Mouse (Mus musculus) neural tube, embryonic 11.5 days (tissue): ENCODE results near the gene Kiss1. TPM values are rescaled to one million over a fixed set of nuclear protein-coding genes. Genes with fewer than 3 reads are reported as not detected.

Source experiments
- ATAC-seq: fragments of 200-750 bp; cut with Nextera tagmentation; 2 replicates; pipeline ENCODE4 v1.8.0; 2017; ENCODE audit warnings: moderate number of reproducible peaks, mild to moderate bottlenecking, moderate TSS enrichment, moderate library complexity; ENCODE audit not compliant: insufficient read depth, low FRiP score, low TSS enrichment
- DNase-seq: peaks from one replicate; pipeline ENCODE4 v3.0.0-alpha.2; 2015; ENCODE audit warnings: low spot score
- H3K27ac ChIP-seq: fragments of 300-500 bp; sonication (generic); 2 replicates; pipeline ENCODE4 v1.5.1; 2014; ENCODE audit warnings: low read depth, mild to moderate bottlenecking, low read length
- H3K27me3 ChIP-seq: fragments of 300-500 bp; sonication (generic); 2 replicates; pipeline ENCODE4 v1.6.1; 2014; ENCODE audit warnings: mild to moderate bottlenecking, low read length, mixed read lengths; ENCODE audit not compliant: control insufficient read depth, insufficient read depth
- H3K36me3 ChIP-seq: fragments of 300-500 bp; sonication (generic); 2 replicates; pipeline ENCODE4 v1.6.1; 2014; ENCODE audit warnings: mild to moderate bottlenecking, low read length, moderate library complexity, mixed read lengths; ENCODE audit not compliant: control insufficient read depth, insufficient read depth
- H3K4me1 ChIP-seq: fragments of 300-500 bp; sonication (generic); 2 replicates; pipeline ENCODE4 v1.6.1; 2014; ENCODE audit warnings: low read length, mixed read lengths; ENCODE audit not compliant: control insufficient read depth, insufficient read depth
- H3K4me2 ChIP-seq: fragments of 300-500 bp; sonication (generic); 2 replicates; pipeline ENCODE4 v1.6.1; 2014; ENCODE audit warnings: low read depth, mild to moderate bottlenecking, moderate library complexity
- H3K4me3 ChIP-seq: fragments of 300-500 bp; sonication (generic); 2 replicates; pipeline ENCODE4 v1.5.1; 2014; ENCODE audit warnings: low read depth, low read length
- H3K9ac ChIP-seq: fragments of 300-500 bp; sonication (generic); 2 replicates; pipeline ENCODE4 v1.6.1; 2014; ENCODE audit warnings: mild to moderate bottlenecking, low read length
- H3K9me3 ChIP-seq: fragments of 300-500 bp; sonication (generic); 2 replicates; pipeline ENCODE4 v1.6.1; 2016; ENCODE audit warnings: low read length; ENCODE audit not compliant: control insufficient read depth
- WGBS: fragments of 180-500 bp; shearing (Covaris S2); extraction: QIAGEN DNeasy Blood & Tissue Kit; methylation state at CpG from one replicate; pipeline ENCODE4 v1.1.7; 2014; 5-methylcytosine and 5-hydroxymethylcytosine counted together
- polyA plus RNA-seq: library from polyadenylated mRNA; unstranded; fragments of >200 nt; fragmentation: Nextera tagmentation; extraction: Ambion mirVana; gene quantifications from 2 replicates; pipeline ENCODE4 v1.2.1, GENCODE M21; 2014

The Kiss1 gene
- polyA plus RNA-seq, 1 experiment from 2014 or later: not detected

DNA sequence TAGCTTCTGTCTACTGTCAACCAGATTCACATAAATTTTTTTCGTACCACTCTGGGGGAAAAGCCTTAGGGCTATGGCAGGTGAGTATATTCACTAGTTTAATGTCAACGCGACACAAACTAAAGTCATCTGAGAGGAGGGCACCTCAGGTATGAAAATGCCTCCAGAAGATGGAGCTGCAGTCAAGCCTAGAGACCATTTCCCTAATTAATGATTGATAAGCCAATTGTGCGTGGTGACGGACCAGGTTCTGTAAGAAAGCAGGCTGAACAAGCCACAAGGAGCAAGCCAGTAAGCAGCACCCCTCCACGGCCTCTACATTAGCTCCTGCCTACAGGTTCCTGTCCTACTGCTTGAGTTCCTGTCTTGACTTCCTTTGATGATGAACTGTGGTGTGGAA lies 39.3 kb downstream of the Kiss1 start:
- Histone ChIP-seq H3K27me3 (peaks cover 17% of the 10 kb centered on the region), H3K4me2 (no peak overlapping the region), H3K36me3 (no peaks in the 10 kb centered on the region), H3K9me3 (no peaks in the 10 kb centered on the region), H3K4me3 (no peak overlapping the region), H3K9ac (no peak overlapping the region), H3K27ac (no peak overlapping the region), H3K4me1 (0 out of 2 replicates have a peak, but pooled peaks cover 3% of the 10 kb centered on the region)
- no peak for ATAC-seq
- WGBS: 87% methylated on average over 6 of the region's 6 CpGs
- no peak for DNase-seq

- Histone ChIP-seq H3K4me1 (0 out of 2 replicates have a peak, but pooled peaks cover 3% of the 10 kb centered on the region), H3K4me2 (no peak overlapping the region), H3K27ac (no peak overlapping the region), H3K9me3 (no peaks in the 10 kb centered on the region), H3K27me3 (peaks cover 17% of the 10 kb centered on the region), H3K4me3 (no peak overlapping the region), H3K36me3 (no peaks in the 10 kb centered on the region), H3K9ac (no peak overlapping the region)
- 86% methylated on average over 5 of the region's 5 CpGs for WGBS
- ATAC-seq (no peak), DNase-seq (no peak)
Observed at GRCm38 (mm10) chr1:133362103-133362502, 40.4 kb downstream of the Kiss1 start.

DNA sequence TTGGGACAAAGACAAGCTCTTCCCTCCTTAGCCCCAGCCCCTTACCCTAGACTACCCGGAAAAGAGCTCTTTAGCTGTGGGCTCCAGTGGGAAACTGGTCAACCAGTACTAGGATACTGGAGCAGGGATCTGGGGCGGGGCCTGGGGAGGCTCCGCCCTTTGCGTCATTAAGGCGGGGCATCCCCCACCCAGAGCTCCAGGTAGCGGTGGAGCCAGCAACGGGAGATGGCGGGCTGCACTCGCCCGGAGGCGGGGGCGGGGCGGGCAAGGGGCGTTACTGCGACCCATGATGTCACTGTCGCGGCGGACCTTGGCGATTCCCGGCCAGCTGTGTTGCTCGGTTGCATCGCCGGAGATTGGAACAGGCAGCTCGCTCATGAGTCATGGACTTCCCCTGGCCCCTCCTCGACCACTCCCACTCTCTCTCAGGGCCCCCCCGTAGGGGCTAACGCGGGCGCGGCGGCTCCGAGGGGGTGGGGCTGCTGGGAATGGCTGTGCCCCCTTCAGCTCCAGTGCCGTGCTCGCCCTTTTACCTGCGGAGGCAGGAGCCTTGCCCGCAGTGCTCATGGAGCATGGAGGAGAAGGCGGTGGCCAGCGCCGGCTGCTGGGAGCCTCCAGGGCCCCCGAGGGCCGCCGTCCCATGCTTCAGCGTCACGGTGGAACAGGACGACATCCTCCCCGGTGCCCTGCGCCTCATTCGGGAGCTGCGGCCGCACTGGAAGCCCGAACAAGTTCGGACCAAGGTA lies 41.8 kb downstream of the Kiss1 start, which contains the start of gene Etnk2:
Etnk2 (plus strand) TSS at position 297 of the 746 bp plus-strand sequence.
- peak within 1 kb of the TSS; percentile 65 for H3K4me3 ChIP-seq
- peaks cover 17% of the 10 kb centered on the region for H3K27me3 ChIP-seq
- peak; percentile 69 for ATAC-seq
- H3K27ac ChIP-seq: no peak within 1 kb of the TSS
- H3K4me1 ChIP-seq: peaks cover 11% of the 10 kb centered on the region; the same call in 1 of the 2 replicates
- WGBS: 1% methylated on average over 36 of the region's 52 CpGs
- H3K9me3 ChIP-seq: no peaks in the 10 kb centered on the region
- peak within 1 kb of the TSS; percentile 66 for H3K9ac ChIP-seq
- H3K4me2 ChIP-seq: peak within 1 kb of the TSS; percentile 98
- no peaks in the 10 kb centered on the region for H3K36me3 ChIP-seq
- peak; percentile 84 for DNase-seq

GRCm38 (mm10) chr1:133364022-133364630 lies 42.5 kb downstream of the Kiss1 start:
- Histone ChIP-seq H3K4me3 (peak overlapping the region; percentile 65), H3K9ac (peak overlapping the region; percentile 66), H3K36me3 (no peaks in the 10 kb centered on the region), H3K4me1 (peaks cover 11% of the 10 kb centered on the region; the same call in 1 of the 2 replicates), H3K27ac (no peak overlapping the region), H3K4me2 (peak overlapping the region; percentile 98), H3K27me3 (peaks cover 17% of the 10 kb centered on the region), H3K9me3 (no peaks in the 10 kb centered on the region)
- WGBS: 2% methylated on average over 27 of the region's 27 CpGs
- ATAC-seq (0 out of 2 replicates have a peak, but pooled peaks have one; percentile 27), DNase-seq (peak; percentile 32)

DNA sequence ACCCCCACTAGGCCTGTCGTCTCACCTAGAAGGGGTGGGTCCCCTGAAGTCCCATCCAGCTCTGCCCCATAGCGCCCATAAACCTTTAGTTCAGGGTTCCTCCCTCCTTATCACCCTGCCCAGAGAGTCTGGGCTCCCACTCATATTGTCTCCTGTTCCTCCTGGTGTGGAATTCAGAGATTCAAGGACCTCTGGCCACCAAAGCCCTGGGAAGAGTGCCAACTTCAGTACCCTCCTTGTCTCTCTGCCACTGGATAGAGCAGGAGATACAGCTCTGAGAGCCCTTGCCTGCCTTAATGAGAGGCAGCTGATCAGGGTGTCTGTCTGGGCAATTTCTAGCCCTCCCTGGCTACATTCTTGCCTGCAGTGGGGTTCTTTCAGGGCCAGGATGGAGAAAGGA lies 43.2 kb downstream of the Kiss1 start:
- Histone ChIP-seq H3K9me3 (no peaks in the 10 kb centered on the region), H3K36me3 (no peaks in the 10 kb centered on the region), H3K4me1 (peaks cover 11% of the 10 kb centered on the region; the same call in 1 of the 2 replicates), H3K27me3 (peaks cover 17% of the 10 kb centered on the region), H3K4me3 (no peak overlapping the region), H3K4me2 (no peak overlapping the region), H3K9ac (no peak overlapping the region), H3K27ac (no peak overlapping the region)
- DNase-seq: no peak
- ATAC-seq: no peak
- WGBS: 59% methylated on average over 2 of the region's 2 CpGs

- H3K36me3 ChIP-seq: no peaks in the 10 kb centered on the region
- H3K27me3 ChIP-seq: peaks cover 17% of the 10 kb centered on the region
- no peak overlapping the region for H3K9ac ChIP-seq
- DNase-seq (no peak), ATAC-seq (no peak)
- H3K4me2 ChIP-seq: no peak overlapping the region
- H3K27ac ChIP-seq: no peak overlapping the region
- no peak overlapping the region for H3K4me3 ChIP-seq
- WGBS: 50% methylated on average over 10 of the region's 10 CpGs
- H3K9me3 ChIP-seq: no peaks in the 10 kb centered on the region
- H3K4me1 ChIP-seq: peaks cover 11% of the 10 kb centered on the region; the same call in 1 of the 2 replicates
Observed at GRCm38 (mm10) chr1:133366951-133367605, 45.4 kb downstream of the Kiss1 start.

DNA sequence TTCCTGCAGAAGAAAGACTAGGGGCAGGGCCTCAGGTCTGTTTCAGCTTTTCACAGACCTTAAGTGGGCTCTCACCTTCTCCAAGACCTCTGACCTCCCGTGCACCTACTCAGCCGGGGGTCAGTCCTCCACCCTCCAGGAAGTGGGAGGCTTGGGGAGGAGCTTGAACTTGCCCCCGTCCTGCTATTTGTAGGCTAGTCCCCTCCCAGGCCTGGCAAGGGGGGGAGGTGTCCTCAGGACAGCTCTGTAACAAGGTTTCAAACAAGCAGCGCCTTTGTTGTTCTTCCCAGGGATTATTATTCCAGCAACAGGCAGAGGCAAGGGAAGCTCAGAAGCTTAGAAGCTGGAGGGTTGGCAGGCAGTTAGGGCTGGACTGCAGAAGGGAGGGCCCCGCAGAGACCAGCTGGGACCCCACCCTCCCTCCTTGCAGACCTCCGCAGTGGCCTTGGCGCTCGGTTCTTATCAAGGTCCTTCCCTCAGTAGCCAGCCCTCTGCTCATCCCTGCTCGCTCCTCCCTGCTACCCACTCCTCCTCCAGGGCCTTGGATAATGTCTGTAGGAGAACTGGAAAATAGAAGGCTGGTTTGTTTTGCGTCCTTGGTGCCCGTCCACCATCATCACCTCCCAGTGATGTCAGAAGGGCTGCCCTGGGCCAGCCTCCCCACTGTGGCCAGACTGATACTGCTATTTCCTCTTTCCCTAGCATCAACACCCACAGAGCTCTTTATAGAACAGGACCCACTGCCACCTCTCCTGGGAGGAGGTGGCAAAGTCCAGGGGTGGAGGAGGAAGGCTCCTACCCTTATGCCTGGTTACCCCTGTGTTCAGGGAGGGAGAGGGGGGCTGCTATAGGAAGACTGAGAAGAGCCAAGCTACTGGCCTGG lies 46.2 kb downstream of the Kiss1 start:
- H3K36me3 ChIP-seq: no peaks in the 10 kb centered on the region
- H3K4me2 ChIP-seq: no peak overlapping the region
- H3K9ac ChIP-seq: no peak overlapping the region
- no peak overlapping the region for H3K27ac ChIP-seq
- DNase-seq: peak; percentile 23
- no peaks in the 10 kb centered on the region for H3K9me3 ChIP-seq
- no peak for ATAC-seq
- no peak overlapping the region for H3K4me3 ChIP-seq
- 7% methylated on average over 11 of the region's 11 CpGs for WGBS
- peaks cover 17% of the 10 kb centered on the region for H3K27me3 ChIP-seq
- peaks cover 19% of the 10 kb centered on the region for H3K4me1 ChIP-seq

- DNase-seq (no peak), ATAC-seq (no peak)
- H3K36me3 ChIP-seq: no peaks in the 10 kb centered on the region
- no peak overlapping the region for H3K4me3 ChIP-seq
- peaks cover 20% of the 10 kb centered on the region for H3K4me1 ChIP-seq
- H3K9ac ChIP-seq: no peak overlapping the region
- H3K9me3 ChIP-seq: no peaks in the 10 kb centered on the region
- H3K4me2 ChIP-seq: no peak overlapping the region
- 61% methylated on average over 10 of the region's 10 CpGs for WGBS
- H3K27ac ChIP-seq: no peak overlapping the region
- H3K27me3 ChIP-seq: peaks cover 15% of the 10 kb centered on the region
Observed at GRCm38 (mm10) chr1:133368644-133369043, 47.0 kb downstream of the Kiss1 start.
